Mouse (Mus musculus): ENCODE results near the gene Fam161a. TPM values are rescaled to one million over a fixed set of nuclear protein-coding genes. Genes with fewer than 3 reads are reported as not detected.

Gene Fam161a
- polyA plus RNA-seq, 2 experiments: 0.93 to 1.4 TPM

- H3K27ac ChIP-seq: no peak overlapping the region
- TF ChIP-seq EP300 (IDR thresholded peaks at IDR 0.05; ENCODE audit: low read depth) (no peak), CTCF (IDR thresholded peaks at IDR 0.05; ENCODE audit: low read depth) (peak; percentile 63)
- no peak overlapping the region for H3K4me3 ChIP-seq (ENCODE audit: insufficient read depth in 1 of 2, low read depth in 2 of 2, low read length in 2 of 2)
- H3K27me3 ChIP-seq (ENCODE audit: control insufficient read depth, insufficient read depth, low read length): no peaks in the 10 kb centered on the region
- WGBS (ENCODE audit: insufficient replicate concordance): 30% methylated on average over 6 of the region's 6 CpGs
- no peaks in the 10 kb centered on the region for H3K36me3 ChIP-seq (replicated peaks; ENCODE audit: control insufficient read depth, insufficient read depth, low read depth)
- H3K9me3 ChIP-seq (ENCODE audit: control insufficient read depth, low read length): no peaks in the 10 kb centered on the region
- no peak overlapping the region for H3K4me2 ChIP-seq (ENCODE audit: low read depth)
- H3K4me1 ChIP-seq (replicated peaks; ENCODE audit: control insufficient read depth in 2 of 2, insufficient read depth in 2 of 2, low read length in 1 of 2): peaks cover 0 to under 1% of the 10 kb centered on the region in 2 experiments; a peak in 1 of 4 replicates
- DNase-seq (ENCODE audit: low read depth in 3 of 3, low spot score in 3 of 3) (peak in 2 of 3 experiments; percentile 26 to 51), ATAC-seq (ENCODE audit: insufficient read depth) (no peak)
- H3K9ac ChIP-seq (replicated peaks): no peak overlapping the region
These were observed 37.8 kb upstream of the Fam161a start for GRCm38 (mm10) chr11:22969486-22969885.

DNA sequence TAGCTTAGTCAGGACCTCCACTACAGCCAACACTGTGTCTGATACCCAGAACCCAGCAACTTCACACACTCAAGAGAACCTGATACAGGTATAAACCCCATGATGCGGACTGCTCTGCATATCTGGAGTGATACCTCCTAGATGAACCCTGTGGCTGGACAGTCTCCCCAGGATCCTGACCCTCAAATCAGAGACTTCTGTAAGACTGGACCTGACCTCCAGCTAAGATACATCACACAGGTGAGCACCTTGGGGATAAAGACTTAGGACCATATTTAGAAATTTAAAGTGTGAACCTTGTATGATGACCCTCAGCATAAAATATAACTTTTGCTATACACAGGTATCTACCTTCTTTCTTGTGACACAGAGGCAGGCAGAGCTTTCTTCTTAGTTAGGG lies 36.8 kb upstream of the Fam161a start:
- no peak for ATAC-seq (ENCODE audit: insufficient read depth)
- Histone ChIP-seq H3K4me3 (ENCODE audit: insufficient read depth in 1 of 2, low read depth in 2 of 2, low read length in 2 of 2) (no peak overlapping the region), H3K9ac (replicated peaks) (no peak overlapping the region), H3K4me1 (replicated peaks; ENCODE audit: control insufficient read depth in 2 of 2, insufficient read depth in 2 of 2, low read length in 1 of 2) (peaks cover under 1 to 2% of the 10 kb centered on the region in 2 experiments; a peak in 2 of 4 replicates), H3K9me3 (ENCODE audit: control insufficient read depth, low read length) (no peaks in the 10 kb centered on the region), H3K36me3 (replicated peaks; ENCODE audit: control insufficient read depth, insufficient read depth, low read depth) (no peaks in the 10 kb centered on the region), H3K27me3 (ENCODE audit: control insufficient read depth, insufficient read depth, low read length) (no peaks in the 10 kb centered on the region), H3K27ac (no peak overlapping the region; the same call in 1 of the 2 replicates), H3K4me2 (ENCODE audit: low read depth) (no peak overlapping the region)
- no peak for TF ChIP-seq CTCF (IDR thresholded peaks at IDR 0.05; ENCODE audit: low read depth)
- no peak for TF ChIP-seq EP300 (IDR thresholded peaks at IDR 0.05; ENCODE audit: low read depth)
- DNase-seq (ENCODE audit: low read depth in 3 of 3, low spot score in 3 of 3): no peak
- 72% methylated on average over 1 of the region's 1 CpGs for WGBS (ENCODE audit: insufficient replicate concordance)

DNA sequence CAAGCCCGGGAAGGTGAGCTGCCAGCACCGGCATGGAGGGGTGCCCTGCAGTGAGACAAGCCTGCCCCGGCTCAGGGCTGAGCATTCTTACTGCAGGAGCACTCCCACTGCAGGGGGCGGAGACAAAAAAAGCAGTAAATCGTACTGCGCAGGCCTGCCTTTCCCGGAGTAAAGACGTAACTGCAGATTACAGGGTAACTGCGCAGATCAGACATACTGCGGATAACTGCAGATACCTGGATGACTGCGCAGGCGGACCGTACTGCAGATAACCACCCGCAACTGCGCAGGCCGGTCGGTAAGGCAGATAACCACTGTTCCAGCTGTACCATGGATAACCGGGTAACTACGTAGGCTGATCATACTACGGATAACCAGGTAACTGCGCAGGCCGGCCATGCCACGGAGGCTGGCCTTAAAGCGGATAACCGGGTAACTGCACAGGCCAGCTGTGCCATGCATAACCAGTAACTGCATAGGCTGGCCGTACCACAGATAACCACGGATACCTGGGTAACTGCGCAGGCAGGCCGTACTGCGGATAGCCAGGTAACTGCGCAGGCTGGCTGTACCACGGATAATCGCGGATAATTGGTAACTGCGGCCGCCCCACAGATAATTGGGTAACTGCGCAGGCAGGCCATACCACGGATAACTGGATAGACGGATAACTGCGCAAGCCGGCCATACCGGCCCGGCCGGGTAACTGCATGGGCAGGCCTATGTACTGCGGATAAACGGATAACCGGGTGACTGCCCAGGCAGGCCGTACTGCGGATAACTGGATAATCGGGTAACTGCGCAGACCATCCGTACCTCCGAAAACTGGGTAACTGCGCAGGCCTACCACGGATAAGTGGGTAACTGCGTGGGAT lies 35.3 kb upstream of the Fam161a start, which contains the start of gene Zrsr1:
TSS of gene Zrsr1 (plus strand) at position 171 of the 875 bp plus-strand sequence.
- peak; percentile 86 for ATAC-seq (ENCODE audit: insufficient read depth)
- WGBS (ENCODE audit: insufficient replicate concordance): 46% methylated on average over 56 of the region's 56 CpGs
- H3K9me3 ChIP-seq (ENCODE audit: control insufficient read depth, low read length): no peaks in the 10 kb centered on the region
- no peaks in the 10 kb centered on the region for H3K27me3 ChIP-seq (ENCODE audit: control insufficient read depth, insufficient read depth, low read length)
- peak within 1 kb of the TSS; percentile 93 for H3K27ac ChIP-seq
- DNase-seq (ENCODE audit: low read depth in 3 of 3, low spot score in 3 of 3): peak; percentile 80 to 82 (median 81)
- peak within 1 kb of the TSS; percentile 83 for H3K9ac ChIP-seq (replicated peaks)
- H3K36me3 ChIP-seq (replicated peaks; ENCODE audit: control insufficient read depth, insufficient read depth, low read depth): peaks cover 4% of the 10 kb centered on the region; the same call in 1 of the 2 replicates
- H3K4me2 ChIP-seq (ENCODE audit: low read depth): peak within 1 kb of the TSS; percentile 71
- peak; percentile 87 for TF ChIP-seq EP300 (IDR thresholded peaks at IDR 0.05; ENCODE audit: low read depth)
- TF ChIP-seq CTCF (IDR thresholded peaks at IDR 0.05; ENCODE audit: low read depth): peak; percentile 21; the same call in 1 of the 2 replicates
- peaks cover 2 to 8% of the 10 kb centered on the region in 2 experiments; a peak in 2 of 4 replicates for H3K4me1 ChIP-seq (replicated peaks; ENCODE audit: control insufficient read depth in 2 of 2, insufficient read depth in 2 of 2, low read length in 1 of 2)
- H3K4me3 ChIP-seq (ENCODE audit: insufficient read depth in 1 of 2, low read depth in 2 of 2, low read length in 2 of 2): peak within 1 kb of the TSS; percentile 76 to 97

DNA sequence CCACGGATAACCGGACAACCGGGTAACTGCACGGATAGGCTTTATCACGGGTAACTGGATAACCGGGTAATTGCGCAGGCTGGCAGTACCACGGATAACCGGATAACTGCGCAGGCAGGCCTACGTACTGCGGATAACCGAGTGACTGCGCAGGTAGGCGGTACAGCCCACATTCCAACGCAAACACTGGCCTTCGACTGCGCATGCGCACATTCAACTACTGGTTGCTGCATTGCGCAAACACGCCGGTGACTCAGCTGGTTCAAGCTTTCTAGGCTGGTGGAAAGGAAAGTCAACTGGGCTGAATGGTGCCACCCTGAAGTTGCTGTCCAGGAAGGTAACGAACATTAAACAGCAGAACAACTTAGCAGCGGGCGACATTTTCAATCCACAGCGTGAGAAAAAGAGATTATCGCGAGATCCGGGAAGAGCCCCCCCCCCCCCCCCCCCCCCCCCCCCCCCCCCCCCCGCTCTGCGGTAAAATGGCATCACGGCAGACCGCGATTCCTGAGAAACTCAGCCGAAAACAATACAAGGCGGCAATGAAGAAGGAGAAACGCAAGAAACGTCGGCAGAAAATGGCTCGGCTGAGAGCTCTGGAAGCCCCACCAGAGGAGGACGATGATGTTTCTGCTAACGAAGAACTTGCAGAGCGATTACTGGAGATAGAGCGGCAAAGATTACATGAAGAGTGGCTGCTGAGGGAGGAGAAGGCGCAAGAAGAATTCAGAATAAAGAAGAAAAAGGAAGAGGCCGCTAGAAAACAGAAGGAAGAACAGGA lies 34.4 kb upstream of the Fam161a start:
- Histone ChIP-seq H3K4me2 (ENCODE audit: low read depth) (peak overlapping the region; percentile 71), H3K27me3 (ENCODE audit: control insufficient read depth, insufficient read depth, low read length) (no peaks in the 10 kb centered on the region), H3K4me1 (replicated peaks; ENCODE audit: control insufficient read depth in 2 of 2, insufficient read depth in 2 of 2, low read length in 1 of 2) (peaks cover 2 to 8% of the 10 kb centered on the region in 2 experiments; a peak in 2 of 4 replicates), H3K9me3 (ENCODE audit: control insufficient read depth, low read length) (no peaks in the 10 kb centered on the region), H3K9ac (replicated peaks) (peak overlapping the region; percentile 83), H3K4me3 (ENCODE audit: insufficient read depth in 1 of 2, low read depth in 2 of 2, low read length in 2 of 2) (peak overlapping the region; percentile 76 to 97), H3K27ac (peak overlapping the region; percentile 93), H3K36me3 (replicated peaks; ENCODE audit: control insufficient read depth, insufficient read depth, low read depth) (peaks cover 9% of the 10 kb centered on the region; the same call in 1 of the 2 replicates)
- TF ChIP-seq EP300 (IDR thresholded peaks at IDR 0.05; ENCODE audit: low read depth) (no peak; the same call in 1 of the 2 replicates), CTCF (IDR thresholded peaks at IDR 0.05; ENCODE audit: low read depth) (peak; percentile 33; the same call in 1 of the 2 replicates)
- peak; percentile 61 for ATAC-seq (ENCODE audit: insufficient read depth)
- 45% methylated on average over 45 of the region's 46 CpGs for WGBS (ENCODE audit: insufficient replicate concordance)
- DNase-seq (ENCODE audit: low read depth in 3 of 3, low spot score in 3 of 3): peak; percentile 76 to 81 (median 81)
